Mouse (Mus musculus): ENCODE measurements around the gene Scap. TPM values are rescaled to one million over a fixed set of nuclear protein-coding genes. Genes with fewer than 3 reads are reported as not detected.

Gene Scap
- polyA plus RNA-seq (2016; fragmentation: Nextera tagmentation; extraction: Ambion mirVana) = 38.7 and 40.3 TPM in 2 replicates

DNA sequence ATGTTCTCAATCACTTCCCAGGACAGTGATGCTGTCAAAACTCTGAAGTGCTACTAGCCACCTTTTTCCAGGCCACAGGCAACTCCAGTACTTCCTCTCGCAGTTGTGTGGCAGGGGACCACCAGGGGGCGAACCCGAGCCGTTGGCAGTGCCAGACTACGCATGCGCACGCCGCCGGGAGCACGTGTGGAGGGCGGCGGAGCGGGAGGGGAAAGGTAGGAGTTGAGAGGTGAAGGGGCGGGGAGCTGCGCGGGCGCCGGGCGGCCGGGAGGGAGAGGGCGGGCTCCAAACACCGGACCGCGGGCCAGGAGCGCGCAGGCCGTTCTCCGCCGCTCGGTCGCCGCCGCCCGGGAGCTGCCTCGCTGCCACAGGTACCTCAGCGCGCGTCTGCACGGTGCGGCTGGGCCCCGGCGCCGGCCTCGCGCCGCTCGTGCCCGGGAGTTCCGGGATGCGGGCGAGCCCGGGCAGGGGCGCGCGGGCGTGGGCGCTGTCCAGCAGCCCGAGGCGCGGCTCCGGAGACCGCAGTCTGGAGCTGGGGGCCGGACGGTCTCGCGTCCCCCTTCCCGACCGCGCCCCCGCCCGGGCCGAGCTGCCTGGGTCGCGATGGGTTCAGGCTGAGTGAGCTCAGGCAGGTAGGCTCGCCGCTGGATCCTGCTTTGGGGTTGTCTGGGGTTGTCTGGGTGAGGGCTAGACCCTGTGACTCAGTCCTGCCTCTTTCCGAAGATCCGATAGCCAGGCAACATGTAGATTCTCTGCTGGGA lies at the start of gene Scap:
TSS of gene Scap (plus strand) at position 154 of the 761 bp plus-strand sequence.
- Histone ChIP-seq H3K4me3 (peak within 1 kb of the TSS; percentile 94), H3K27me3 (ENCODE audit: low read depth, poor library complexity, severe bottlenecking) (no peaks in the 10 kb centered on the region), H3K9me3 (replicated peaks) (no peaks in the 10 kb centered on the region), H3K27ac (replicated peaks) (peak within 1 kb of the TSS; percentile 87), H3K36me3 (no peaks in the 10 kb centered on the region), H3K4me1 (peaks cover 29% of the 10 kb centered on the region)
- peak; percentile 98 for DNase-seq (ENCODE audit: low spot score)
- under 1% methylated on average over 78 of the region's 78 CpGs for WGBS

DNA sequence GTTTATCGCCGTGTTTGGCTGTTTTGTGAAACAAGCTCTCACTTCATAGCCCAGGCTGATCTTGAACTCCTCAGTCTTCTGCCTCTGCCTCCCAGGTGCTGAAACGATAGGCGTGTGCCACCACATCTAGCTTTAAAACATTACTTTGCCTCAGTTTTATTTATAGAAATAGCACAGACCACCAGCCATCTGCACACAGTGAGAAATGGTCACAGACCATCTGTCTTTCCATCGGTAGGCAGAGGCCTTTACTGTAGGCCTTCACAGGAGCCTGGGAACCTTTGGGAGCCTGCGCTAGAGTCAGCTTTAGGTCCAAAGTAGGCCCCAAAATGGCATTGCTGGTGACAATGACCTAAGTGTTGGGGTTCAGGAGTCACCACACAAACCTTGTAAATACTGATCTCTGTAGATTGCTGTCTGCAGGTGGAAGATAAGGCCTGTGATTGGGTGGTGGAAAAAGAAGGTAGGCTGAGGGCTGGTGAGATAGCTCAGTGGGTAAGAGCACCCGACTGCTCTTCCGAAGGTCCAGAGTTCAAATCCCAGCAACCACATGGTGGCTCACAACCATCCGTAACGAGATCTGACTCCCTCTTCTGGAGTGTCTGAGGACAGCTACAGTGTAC lies 48.9 kb upstream of the Scap start:
- Histone ChIP-seq H3K4me3 (no peak overlapping the region), H3K27ac (replicated peaks) (no peak overlapping the region), H3K36me3 (no peaks in the 10 kb centered on the region), H3K27me3 (ENCODE audit: low read depth, poor library complexity, severe bottlenecking) (no peaks in the 10 kb centered on the region), H3K4me1 (peaks cover 15% of the 10 kb centered on the region), H3K9me3 (replicated peaks) (no peaks in the 10 kb centered on the region)
- no peak for DNase-seq (ENCODE audit: low spot score)
- 96% methylated on average over 10 of the region's 10 CpGs for WGBS

DNA sequence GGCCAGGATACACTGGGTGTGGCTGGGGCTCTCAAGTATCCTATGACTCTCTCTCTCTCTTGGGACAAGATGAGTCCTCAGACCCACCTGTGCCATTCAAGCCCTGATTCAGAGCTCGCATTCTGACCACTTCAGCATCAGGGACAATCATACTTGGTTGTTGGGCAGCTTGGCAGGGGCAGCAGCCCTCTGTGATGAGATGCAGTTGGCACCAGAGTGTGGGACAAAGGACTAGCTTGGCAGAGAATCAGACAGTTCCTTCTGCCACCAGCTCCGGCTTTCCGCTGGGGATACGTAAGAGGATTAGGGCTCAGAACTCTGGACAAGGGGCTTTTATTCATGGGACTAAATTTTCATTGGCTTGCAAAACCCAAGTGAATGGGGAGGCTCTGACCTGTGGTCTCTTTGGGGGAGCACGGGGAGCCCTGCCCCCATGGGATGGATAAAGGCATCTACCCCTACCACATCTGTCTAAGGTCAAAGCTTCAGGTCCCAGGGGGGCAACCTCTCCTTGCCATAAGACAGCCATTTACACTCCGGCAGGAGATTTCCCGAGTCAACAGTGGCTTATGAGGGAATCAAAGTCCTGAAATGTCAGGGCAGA lies 45.7 kb upstream of the Scap start:
- 29% methylated on average over 7 of the region's 7 CpGs for WGBS
- Histone ChIP-seq H3K9me3 (replicated peaks) (0 out of 2 replicates have a peak, but pooled peaks cover 2% of the 10 kb centered on the region), H3K4me3 (no peak overlapping the region; the same call in 1 of the 2 replicates), H3K4me1 (peaks cover 15% of the 10 kb centered on the region), H3K27me3 (ENCODE audit: low read depth, poor library complexity, severe bottlenecking) (no peaks in the 10 kb centered on the region), H3K36me3 (no peaks in the 10 kb centered on the region), H3K27ac (replicated peaks) (peak overlapping the region; percentile 83)
- peak; percentile 41 for DNase-seq (ENCODE audit: low spot score)

DNA sequence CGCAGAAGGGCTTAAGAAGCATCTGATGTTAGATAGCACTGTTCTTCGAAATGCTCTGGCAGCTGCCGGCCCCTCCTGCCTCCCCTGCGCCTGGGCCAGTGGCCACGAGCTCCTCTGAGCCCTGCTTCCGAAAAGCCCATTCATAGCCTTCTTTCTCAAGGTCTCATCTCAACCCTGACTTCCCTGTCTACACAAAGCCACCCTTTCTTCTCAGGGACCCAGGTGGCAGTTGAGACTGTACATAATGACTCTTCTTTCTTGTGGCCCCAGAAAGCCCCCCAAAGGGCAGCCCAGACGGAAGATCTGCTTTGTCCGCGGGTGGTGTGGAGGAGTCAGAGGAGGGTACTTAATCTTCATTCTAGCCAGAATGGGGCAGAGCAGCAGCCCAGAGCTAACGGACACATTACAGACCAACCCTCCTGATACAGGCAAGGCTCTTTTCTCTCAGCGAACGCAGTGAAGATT lies 39.8 kb upstream of the Scap start:
- Histone ChIP-seq H3K4me3 (no peak overlapping the region), H3K27ac (replicated peaks) (peak overlapping the region; percentile 69), H3K27me3 (ENCODE audit: low read depth, poor library complexity, severe bottlenecking) (no peaks in the 10 kb centered on the region), H3K9me3 (replicated peaks) (0 out of 2 replicates have a peak, but pooled peaks cover 4% of the 10 kb centered on the region), H3K36me3 (no peaks in the 10 kb centered on the region), H3K4me1 (peaks cover 18% of the 10 kb centered on the region)
- no peak for DNase-seq (ENCODE audit: low spot score)
- WGBS = 68% methylated on average over 12 of the region's 12 CpGs

DNA sequence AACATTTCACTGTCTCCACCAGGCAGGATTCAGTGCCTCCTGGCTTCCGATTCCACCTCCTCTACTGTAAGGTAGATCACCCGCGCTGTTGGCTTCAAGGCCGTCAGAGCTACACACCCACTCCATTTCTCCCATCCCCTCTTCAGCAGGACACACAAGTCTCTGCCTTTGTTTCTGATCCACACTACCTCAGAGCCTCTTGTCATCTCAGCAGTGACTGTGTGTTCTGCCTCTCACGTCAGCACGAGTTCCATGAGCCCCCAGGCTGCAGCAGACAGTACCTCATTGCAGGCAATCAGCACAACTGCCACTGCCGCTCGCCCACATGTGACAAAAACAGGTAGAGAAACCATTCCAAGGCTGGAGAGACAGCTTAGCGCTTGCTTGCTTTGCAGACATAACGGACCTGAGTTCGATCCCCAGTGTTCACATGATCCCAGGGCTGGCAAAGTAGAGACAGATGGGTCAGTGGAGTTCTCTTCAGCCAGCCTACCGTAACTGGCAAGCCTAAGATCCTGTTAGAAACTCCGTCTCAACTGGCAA lies 39.1 kb upstream of the Scap start:
- Histone ChIP-seq H3K9me3 (replicated peaks) (0 out of 2 replicates have a peak, but pooled peaks cover 4% of the 10 kb centered on the region), H3K27ac (replicated peaks) (peak overlapping the region; percentile 69; the same call in 1 of the 2 replicates)
- 91% methylated on average over 13 of the region's 13 CpGs for WGBS

DNA sequence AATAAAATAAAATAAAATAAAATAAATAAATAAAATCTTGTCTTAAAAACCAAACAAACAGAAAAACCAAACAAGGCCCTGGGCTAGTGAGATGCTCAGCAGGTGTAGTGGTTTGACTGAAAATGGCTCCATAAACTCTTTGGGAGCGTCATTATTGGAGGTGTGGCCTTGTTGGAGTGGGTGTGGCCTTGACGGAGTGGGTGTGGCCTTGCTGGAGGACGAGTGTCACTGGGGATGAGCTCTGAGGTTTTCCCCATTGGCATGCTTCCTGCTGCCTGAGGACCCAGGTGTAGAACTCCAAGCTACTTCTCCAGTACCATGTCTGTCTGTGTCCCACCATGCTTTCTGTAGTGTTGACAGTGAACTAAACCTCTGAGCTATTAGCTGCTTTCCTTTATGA lies 38.3 kb upstream of the Scap start:
- Histone ChIP-seq H3K27ac (replicated peaks) (no peak overlapping the region), H3K4me1 (peaks cover 18% of the 10 kb centered on the region), H3K9me3 (replicated peaks) (0 out of 2 replicates have a peak, but pooled peaks cover 4% of the 10 kb centered on the region), H3K27me3 (ENCODE audit: low read depth, poor library complexity, severe bottlenecking) (no peaks in the 10 kb centered on the region), H3K4me3 (no peak overlapping the region), H3K36me3 (no peaks in the 10 kb centered on the region)
- no peak for DNase-seq (ENCODE audit: low spot score)
- 48% methylated on average over 3 of the region's 3 CpGs for WGBS

More for the DNA sequence above, 39.1 kb upstream of the Scap start:
- DNase-seq (ENCODE audit: low spot score) = no peak
- Histone ChIP-seq H3K4me3 (no peak overlapping the region), H3K36me3 (no peaks in the 10 kb centered on the region), H3K4me1 (peaks cover 18% of the 10 kb centered on the region), H3K27me3 (ENCODE audit: low read depth, poor library complexity, severe bottlenecking) (no peaks in the 10 kb centered on the region)

DNA sequence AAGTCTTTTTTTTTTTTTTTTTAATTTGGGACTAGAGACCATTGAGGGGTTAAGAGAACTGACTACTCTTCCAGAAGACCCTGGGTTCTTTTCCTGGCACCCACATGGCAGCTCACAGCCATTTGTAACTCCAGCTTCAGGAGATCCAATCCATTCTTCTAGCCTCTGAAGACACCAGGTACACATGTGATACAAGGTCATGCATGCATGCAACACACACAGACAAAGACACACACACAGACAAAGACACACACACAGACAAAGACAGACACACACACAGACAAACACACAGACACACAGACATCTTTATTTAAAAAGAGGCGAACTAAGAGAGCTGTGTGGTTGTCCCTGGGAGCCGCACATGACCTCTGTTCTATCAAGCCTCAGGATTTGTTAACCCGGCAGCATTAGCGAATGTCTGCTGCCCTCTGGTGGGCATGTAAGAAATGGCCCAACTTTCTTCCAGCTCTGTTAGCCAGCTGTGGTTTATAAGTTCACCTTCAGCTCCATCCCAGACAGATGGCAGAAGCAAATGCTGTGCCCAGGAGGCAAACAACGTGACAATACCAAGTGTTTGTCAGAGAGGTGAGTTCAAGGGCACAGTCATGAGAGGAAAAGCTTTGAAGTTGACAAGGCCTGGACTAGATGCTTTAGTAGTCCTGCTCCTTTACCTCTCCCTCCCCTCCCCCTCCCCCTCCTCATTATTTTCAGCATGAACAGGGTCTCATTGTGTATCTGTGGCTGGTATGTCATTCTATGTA lies 36.0 kb upstream of the Scap start:
- peak overlapping the region; percentile 38; the same call in 1 of the 2 replicates for H3K27ac ChIP-seq (replicated peaks)
- H3K4me3 ChIP-seq = no peak overlapping the region
- H3K27me3 ChIP-seq (ENCODE audit: low read depth, poor library complexity, severe bottlenecking) = no peaks in the 10 kb centered on the region
- H3K4me1 ChIP-seq = peaks cover 18% of the 10 kb centered on the region
- WGBS = 9% methylated on average over 5 of the region's 5 CpGs
- peaks cover 13% of the 10 kb centered on the region for H3K9me3 ChIP-seq (replicated peaks)
- no peaks in the 10 kb centered on the region for H3K36me3 ChIP-seq
- DNase-seq (ENCODE audit: low spot score) = peak; percentile 86

DNA sequence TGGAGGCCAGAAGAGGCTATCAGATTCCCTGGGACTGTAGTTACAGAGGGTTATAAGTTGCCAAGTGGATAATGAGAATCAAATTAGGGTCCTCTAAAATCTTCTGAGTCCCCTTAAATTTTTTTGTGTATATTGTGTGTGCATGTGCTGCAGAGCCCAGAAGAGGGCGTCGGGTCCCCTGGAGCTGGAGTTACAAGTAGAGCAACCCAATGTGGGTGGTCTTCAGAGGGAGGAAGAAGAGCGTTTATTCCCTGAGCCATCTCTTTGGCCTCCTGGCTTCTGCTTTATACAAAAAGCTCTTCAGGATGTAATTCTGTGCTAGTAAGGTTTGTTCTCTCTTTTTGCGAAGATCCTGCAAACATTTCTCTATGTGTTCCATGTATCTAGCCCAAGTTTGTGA lies 28.6 kb upstream of the Scap start:
- Histone ChIP-seq H3K9me3 (replicated peaks) (peaks cover 11% of the 10 kb centered on the region), H3K27ac (replicated peaks) (peak overlapping the region; percentile 88), H3K27me3 (ENCODE audit: low read depth, poor library complexity, severe bottlenecking) (no peaks in the 10 kb centered on the region), H3K4me1 (peaks cover 19% of the 10 kb centered on the region), H3K4me3 (peak overlapping the region; percentile 56), H3K36me3 (peaks cover 10% of the 10 kb centered on the region)
- WGBS = 7% methylated on average over 4 of the region's 4 CpGs
- peak; percentile 59 for DNase-seq (ENCODE audit: low spot score)

DNA sequence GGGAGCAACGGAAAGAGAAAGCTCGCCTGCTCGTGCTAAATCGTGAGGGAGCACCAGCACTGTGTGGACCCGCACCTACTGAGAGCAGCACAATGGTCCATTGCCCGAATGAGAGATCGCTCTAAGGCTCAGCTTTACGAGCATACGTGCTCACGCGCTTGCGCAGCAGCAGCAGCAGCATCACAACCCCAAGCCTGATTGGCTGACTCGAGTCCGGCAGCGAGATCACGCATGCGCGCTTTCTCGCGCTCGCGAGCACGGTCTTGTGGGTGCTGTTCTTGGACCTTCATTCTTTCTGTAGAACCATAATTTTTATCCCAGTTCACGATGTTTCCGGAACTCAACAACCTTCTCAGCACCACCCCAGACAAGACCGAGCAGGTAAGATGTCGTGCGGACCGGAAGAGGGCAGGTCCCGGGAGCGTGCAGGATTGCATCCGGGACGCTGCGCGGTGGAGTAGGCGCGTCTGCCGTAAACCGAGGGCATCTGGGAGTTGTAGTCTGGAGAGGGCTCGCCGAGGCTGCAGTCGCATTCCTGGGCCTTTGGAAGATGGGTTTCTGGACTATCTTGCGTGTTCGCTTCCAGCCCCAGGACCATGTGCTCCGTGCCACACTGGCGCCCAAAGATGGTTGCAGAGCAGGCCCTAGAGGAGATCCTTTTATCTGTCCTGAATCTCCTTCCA lies 28.0 kb upstream of the Scap start, which contains the start of gene Elp6:
TSS of gene Elp6 (plus strand) at position 205 of the 683 bp plus-strand sequence.
- Histone ChIP-seq H3K27ac (replicated peaks) (peak within 1 kb of the TSS; percentile 88), H3K4me3 (peak within 1 kb of the TSS; percentile 56), H3K4me1 (peaks cover 19% of the 10 kb centered on the region), H3K9me3 (replicated peaks) (peaks cover 11% of the 10 kb centered on the region), H3K36me3 (peaks cover 16% of the 10 kb centered on the region), H3K27me3 (ENCODE audit: low read depth, poor library complexity, severe bottlenecking) (no peaks in the 10 kb centered on the region)
- under 1% methylated on average over 46 of the region's 46 CpGs for WGBS
- peak; percentile 94 for DNase-seq (ENCODE audit: low spot score)

DNA sequence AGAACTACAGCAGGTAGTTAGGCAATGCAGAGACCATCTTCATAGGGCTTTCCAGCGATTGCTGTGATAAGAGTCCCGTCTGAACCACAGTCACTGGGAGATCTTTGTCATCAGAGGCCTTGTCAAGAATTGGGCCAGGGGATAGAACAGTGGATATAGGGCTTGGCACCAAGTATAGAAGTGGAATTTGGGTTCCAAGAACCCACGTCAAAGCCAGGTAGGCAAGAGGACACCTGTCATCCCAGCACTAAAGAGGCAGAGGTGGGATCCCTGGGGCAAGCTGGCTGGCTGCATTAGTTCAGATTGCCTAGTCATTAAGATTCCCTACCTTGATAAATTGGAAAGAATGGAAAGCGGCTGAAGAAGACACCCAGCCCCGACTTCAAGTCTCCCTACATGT lies 26.7 kb upstream of the Scap start:
- DNase-seq (ENCODE audit: low spot score) = no peak
- H3K27me3 ChIP-seq (ENCODE audit: low read depth, poor library complexity, severe bottlenecking) = no peaks in the 10 kb centered on the region
- peaks cover 8% of the 10 kb centered on the region for H3K9me3 ChIP-seq (replicated peaks)
- peak overlapping the region; percentile 56 for H3K4me3 ChIP-seq
- H3K36me3 ChIP-seq = peaks cover 29% of the 10 kb centered on the region
- H3K27ac ChIP-seq (replicated peaks) = peak overlapping the region; percentile 88
- WGBS = 95% methylated on average over 5 of the region's 5 CpGs
- H3K4me1 ChIP-seq = peaks cover 19% of the 10 kb centered on the region

DNA sequence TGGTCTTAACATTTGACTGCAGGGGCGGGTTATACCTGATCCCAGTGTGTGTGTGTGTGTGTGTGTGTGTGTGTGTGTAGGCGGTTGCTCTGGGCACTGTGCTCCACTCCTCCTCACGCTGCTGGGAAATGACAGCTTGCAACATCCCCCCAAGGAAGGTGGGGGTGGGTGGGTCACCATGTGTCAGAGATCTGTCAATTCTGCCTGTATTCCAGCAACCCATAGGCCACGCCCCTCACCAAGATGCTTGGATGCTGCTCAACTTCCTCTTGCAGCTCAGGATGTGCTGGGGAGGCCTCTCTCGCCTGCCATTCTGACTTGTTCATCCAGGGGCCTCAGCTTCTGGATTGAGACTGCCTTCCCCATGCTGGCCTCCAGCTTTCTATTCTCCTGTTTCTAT lies 18.4 kb upstream of the Scap start:
- no peak for DNase-seq (ENCODE audit: low spot score)
- 86% methylated on average over 5 of the region's 5 CpGs for WGBS
- H3K27ac ChIP-seq (replicated peaks) = no peak overlapping the region
- peaks cover 95% of the 10 kb centered on the region for H3K36me3 ChIP-seq
- no peaks in the 10 kb centered on the region for H3K9me3 ChIP-seq (replicated peaks)
- no peaks in the 10 kb centered on the region for H3K27me3 ChIP-seq (ENCODE audit: low read depth, poor library complexity, severe bottlenecking)
- no peak overlapping the region for H3K4me3 ChIP-seq
- H3K4me1 ChIP-seq = no peaks in the 10 kb centered on the region

Measured in midbrain, embryonic 10.5 days (tissue).